Mouse (Mus musculus) CH12.LX (cell line): ENCODE measurements around the gene Nkapd1. TPM values are rescaled to one million over a fixed set of nuclear protein-coding genes. Genes with fewer than 3 reads are reported as not detected.
A peak's percentile ranks its signal among the peaks of the same experiment; 100 is the strongest.
"Not testable (repeated sequence)": the region's sequence is repeated elsewhere in the genome, so short reads cannot be mapped to it uniquely, and the experiment has no call there.

Experiments used
- DNase-seq: peaks from one replicate; pipeline ENCODE4 v3.0.0-alpha.2; 2013; ENCODE audit errors: extremely low read depth
- H3K27ac ChIP-seq: 2 replicates; pipeline ENCODE4 v1.5.1; 2012; ENCODE audit warnings: low read depth, mild to moderate bottlenecking, control low read depth, moderate library complexity; ENCODE audit not compliant: insufficient read depth
- H3K27me3 ChIP-seq: replicated peaks from 2 replicates; pipeline ENCODE3; 2012; ENCODE audit warnings: inconsistent platforms
- H3K36me3 ChIP-seq, 2 experiments: replicated peaks in 1 of 2; 2 replicates each; pipeline versions ENCODE3 to v1.6.1; 2012; ENCODE audit warnings: inconsistent platforms in 1 of 2, low read length in 1 of 2, mild to moderate bottlenecking in 1 of 2, mixed read lengths in 1 of 2, moderate library complexity in 1 of 2; ENCODE audit not compliant: control insufficient read depth in 1 of 2, insufficient read depth in 1 of 2
- H3K4me1 ChIP-seq, 2 experiments: 2 replicates each; pipeline ENCODE4 v1.6.1; 2012; ENCODE audit warnings: inconsistent platforms in 1 of 2, moderate library complexity in 1 of 2; ENCODE audit not compliant: insufficient read depth in 2 of 2, control insufficient read depth in 1 of 2
- H3K4me2 ChIP-seq: 2 replicates; pipeline ENCODE4 v1.6.1; 2012; ENCODE audit warnings: low read depth, mild to moderate bottlenecking, control low read depth; ENCODE audit not compliant: poor library complexity, insufficient read depth, severe bottlenecking
- H3K4me3 ChIP-seq, 3 experiments: fragments of 150-350 bp in 1 of 3; sonication (generic) in 1 of 3; replicated peaks in 1 of 3; 2 replicates each; pipeline versions ENCODE3 to v1.5.1; 2011 to 2012; ENCODE audit warnings: low read depth in 2 of 3, low read length in 2 of 3, mild to moderate bottlenecking in 2 of 3, moderate library complexity in 2 of 3, control low read depth in 1 of 3, improper control_type of control experiment in 1 of 3, inconsistent platforms in 1 of 3, mixed read lengths in 1 of 3; ENCODE audit not compliant: poor library complexity in 1 of 3
- H3K79me2 ChIP-seq: replicated peaks from 2 replicates; pipeline ENCODE4 v1.6.1; 2012; ENCODE audit warnings: mild to moderate bottlenecking, moderate library complexity; ENCODE audit not compliant: control insufficient read depth, poor library complexity, insufficient read depth, severe bottlenecking; ENCODE audit errors: extremely low read depth
- H3K9ac ChIP-seq: 2 replicates; pipeline ENCODE4 v1.6.1; 2012; ENCODE audit warnings: low read depth, mild to moderate bottlenecking, control low read depth, moderate library complexity; ENCODE audit not compliant: insufficient read depth
- H3K9me3 ChIP-seq: replicated peaks from 2 replicates; pipeline ENCODE3; 2012; ENCODE audit warnings: low read length, inconsistent platforms, mixed read lengths
- CHD1 ChIP-seq: IDR thresholded peaks from 2 replicates; pipeline ENCODE4 v1.6.1; 2012; ENCODE audit warnings: low read depth, low read length, improper control_type of control experiment, inconsistent platforms
- ELF1 ChIP-seq: IDR thresholded peaks from 2 replicates; pipeline ENCODE4 v1.6.1; 2014; ENCODE audit warnings: low read depth, mild to moderate bottlenecking, inconsistent platforms, low read length, improper control_type of control experiment
- EP300 ChIP-seq: IDR thresholded peaks from 2 replicates; pipeline ENCODE4 v1.6.1; 2011; ENCODE audit warnings: low read length, improper control_type of control experiment
- ETS1 ChIP-seq: conservative IDR thresholded peaks from 2 replicates; pipeline ENCODE4 v1.6.1; 2012; ENCODE audit warnings: low read depth, mild to moderate bottlenecking, inconsistent platforms, low read length, improper control_type of control experiment, moderate library complexity
- GABPA ChIP-seq: IDR thresholded peaks from 2 replicates; pipeline ENCODE4 v1.6.1; 2012; ENCODE audit warnings: low read depth, low read length, improper control_type of control experiment, inconsistent platforms; ENCODE audit not compliant: insufficient replicate concordance
- HCFC1 ChIP-seq: IDR thresholded peaks from 2 replicates; pipeline ENCODE4 v1.6.1; 2012; ENCODE audit warnings: low read depth, mild to moderate bottlenecking, inconsistent platforms, low read length, improper control_type of control experiment
- MAFK ChIP-seq: IDR thresholded peaks from 2 replicates; pipeline ENCODE4 v1.6.1; 2011; ENCODE audit warnings: low read length, improper control_type of control experiment; ENCODE audit not compliant: insufficient replicate concordance
- MXI1 ChIP-seq: IDR thresholded peaks from 2 replicates; pipeline ENCODE4 v1.6.1; 2011; ENCODE audit warnings: mild to moderate bottlenecking, low read depth, low read length, improper control_type of control experiment
- MYC ChIP-seq: IDR thresholded peaks from 2 replicates; pipeline ENCODE4 v1.6.1; 2011; ENCODE audit warnings: low read depth, mild to moderate bottlenecking, improper control_type of control experiment, low read length
- NELFE ChIP-seq: IDR thresholded peaks from 2 replicates; pipeline ENCODE4 v1.6.1; 2011; ENCODE audit warnings: low read depth, low read length, improper control_type of control experiment
- TBP ChIP-seq: conservative IDR thresholded peaks from 2 replicates; pipeline ENCODE4 v1.6.1; 2011; ENCODE audit warnings: low read depth, low read length, improper control_type of control experiment
- ZKSCAN1 ChIP-seq: IDR thresholded peaks from 2 replicates; pipeline ENCODE4 v1.6.1; 2012; ENCODE audit warnings: low read depth, inconsistent platforms, low read length, improper control_type of control experiment, borderline replicate concordance
- ZMIZ1 ChIP-seq: IDR thresholded peaks from 2 replicates; pipeline ENCODE4 v1.6.1; 2012; ENCODE audit warnings: low read depth, mild to moderate bottlenecking, inconsistent platforms, low read length, improper control_type of control experiment
- dilution Hi-C: fragments of 300-500 bp; cut with MboI; formaldehyde crosslinking; loops from 2 replicates; pipeline ENCODE4 v1.14.3; 2020; ENCODE audit warnings: low sequenced_read_pairs; ENCODE audit not compliant: extremely low pct_unique_long_range_greater_than_20kb, extremely low pct_ligation_motif_present
- in situ Hi-C: fragments of 300-500 bp; cut with MboI; formaldehyde crosslinking; loops from 3 replicates; pipeline ENCODE4 v1.14.3; 2019; ENCODE audit warnings: low sequenced_read_pairs, low pct_ligation_motif_present, low pct_unique_long_range_greater_than_20kb, mixed read lengths
- polyA plus RNA-seq: library from polyadenylated mRNA; unstranded; fragments of >175 nt; gene quantifications from 2 replicates; pipeline ENCODE4 v1.2.1, GENCODE M21; 2012; ENCODE audit warnings: low read depth; ENCODE audit not compliant: insufficient read length
- total RNA-seq, 2 experiments: library from RNA; depleted of rRNA; stranded (reverse); fragments of 300-350 nt in 1 of 2; fragments of >200 nt in 1 of 2; gene quantifications; 2 replicates each; pipeline ENCODE4 v1.2.3; 2012 to 2014

Gene Nkapd1
- total and polyA plus RNA-seq, 3 experiments: 10.0 to 36.7 (median 13.5) TPM

DNA sequence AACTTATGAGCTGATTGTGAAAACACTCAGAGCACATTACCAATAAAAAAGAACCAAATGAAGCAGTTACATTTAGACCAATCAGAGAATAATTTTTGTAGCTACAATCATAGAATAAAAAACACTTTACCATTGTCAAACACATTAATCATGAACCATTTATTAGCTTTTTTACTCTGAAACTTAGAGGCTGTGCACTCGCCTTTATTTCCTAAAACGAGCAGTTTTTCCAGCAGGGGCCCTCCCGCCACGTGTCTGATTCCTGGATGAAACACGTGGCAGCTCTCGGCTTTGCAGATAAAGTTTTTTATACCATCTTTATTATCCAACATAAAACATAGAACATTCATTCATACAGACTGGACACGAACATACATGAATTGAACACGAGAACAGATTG lies 13.6 kb upstream of the Nkapd1 start:
- H3K27ac ChIP-seq, H3K4me2 ChIP-seq, dilution Hi-C loops, H3K4me1 ChIP-seq, H3K4me3 ChIP-seq, H3K9ac ChIP-seq, H3K9me3 ChIP-seq, H3K27me3 ChIP-seq, DNase-seq, H3K79me2 ChIP-seq, in situ Hi-C loops: not testable (repeated sequence)
- peaks cover 11 to 30% of the 10 kb centered on the region in 2 experiments for H3K36me3 ChIP-seq

DNA sequence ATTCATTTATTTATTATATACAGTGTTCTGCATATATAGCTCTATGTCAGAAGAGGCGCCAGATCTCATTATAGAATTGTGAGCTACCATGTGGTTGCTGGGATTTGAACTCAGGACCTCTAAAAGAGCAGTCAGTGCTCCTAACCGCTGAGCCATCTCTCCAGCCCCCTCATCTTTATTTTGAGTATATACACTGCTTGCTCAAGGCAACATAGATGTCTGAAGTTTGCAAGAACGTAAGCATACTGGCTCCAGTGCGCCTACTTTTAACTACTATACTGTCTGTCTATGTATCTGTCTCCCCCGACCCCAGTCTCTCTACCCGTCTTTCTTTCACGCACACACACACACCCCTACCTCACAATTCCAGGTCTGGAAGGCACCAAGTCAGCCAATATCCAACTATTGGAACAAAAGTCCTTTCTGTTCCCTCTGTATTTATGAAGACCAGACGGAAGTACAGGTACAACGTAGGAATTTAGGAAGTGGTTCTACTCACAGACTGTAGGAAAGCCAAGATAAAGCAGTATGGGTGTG lies 598 bp upstream of the Nkapd1 start:
- dilution Hi-C loops: no loop called here
- Histone ChIP-seq H3K79me2 (peaks cover 34% of the 10 kb centered on the region), H3K27me3 (no peaks in the 10 kb centered on the region), H3K27ac (no peak overlapping the region), H3K9ac (peak overlapping the region; percentile 86; the same call in 1 of the 2 replicates), H3K4me3 (peak overlapping the region in 2 of 3 experiments; percentile 71 to 96), H3K9me3 (no peaks in the 10 kb centered on the region), H3K4me2 (peak overlapping the region; percentile 62; the same call in 1 of the 2 replicates), H3K36me3 (peaks cover 23 to 25% of the 10 kb centered on the region in 2 experiments), H3K4me1 (peaks cover 5 to 29% of the 10 kb centered on the region in 2 experiments; a peak in 2 of 4 replicates)
- DNase-seq: no peak
- TF ChIP-seq TBP: 0 out of 2 replicates have a peak, but pooled peaks have one; percentile 37
- TF ChIP-seq HCFC1: no peak
- in situ Hi-C loops: no loop called here

DNA sequence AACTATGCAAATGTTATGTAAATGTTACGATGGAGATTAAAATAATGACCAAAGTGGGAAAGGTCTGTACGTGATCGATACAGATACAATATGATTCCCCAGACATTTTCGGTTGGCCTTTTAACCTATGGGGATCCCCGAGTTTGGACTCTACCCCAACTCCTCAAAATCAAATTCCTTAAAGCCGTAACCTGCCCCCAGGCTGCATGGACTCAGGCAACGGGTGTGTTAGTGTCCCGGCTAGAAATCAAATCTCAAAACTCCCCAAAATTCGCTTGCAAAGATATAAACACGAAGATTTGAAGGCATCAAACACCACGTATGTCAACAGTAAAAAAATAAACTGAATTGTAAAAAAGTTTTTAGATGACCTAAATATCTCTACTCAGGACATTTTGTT lies 1.1 kb downstream of the Nkapd1 start:
- Histone ChIP-seq H3K9ac (peak overlapping the region; percentile 86), H3K9me3 (no peaks in the 10 kb centered on the region), H3K4me1 (peaks cover 5 to 29% of the 10 kb centered on the region in 2 experiments; a peak in 2 of 4 replicates), H3K36me3 (peaks cover 36 to 41% of the 10 kb centered on the region in 2 experiments), H3K27ac (no peak overlapping the region; the same call in 1 of the 2 replicates), H3K27me3 (no peaks in the 10 kb centered on the region), H3K4me3 (peak overlapping the region; percentile 71 to 96 (median 92)), H3K4me2 (peak overlapping the region; percentile 88), H3K79me2 (peaks cover 34% of the 10 kb centered on the region)
- TF ChIP-seq EP300: no peak
- TF ChIP-seq CHD1: no peak
- no peak for TF ChIP-seq MXI1
- no peak for TF ChIP-seq MAFK
- TF ChIP-seq ZMIZ1: no peak
- no peak for TF ChIP-seq ZKSCAN1
- no peak for TF ChIP-seq ELF1
- no peak for TF ChIP-seq ETS1
- TF ChIP-seq MYC: no peak
- TF ChIP-seq NELFE: no peak
- no peak for TF ChIP-seq GABPA
- dilution Hi-C loops (no loop called here), in situ Hi-C loops (no loop called here)
- DNase-seq: no peak
